Mouse (Mus musculus) cerebellum, adult 8-10 months (tissue): Measurements from ENCODE around the gene Ankrd33b.

Source experiments
- DNase-seq: peaks from one replicate; pipeline ENCODE4 v3.0.0; 2022

Gene Ankrd33b

GRCm38 (mm10) chr15:31299258-31299917, 68.1 kb downstream of the Ankrd33b start:
- no peak for DNase-seq

- no peak for DNase-seq
Observed at GRCm38 (mm10) chr15:31297777-31298137, 69.8 kb downstream of the Ankrd33b start.

DNA sequence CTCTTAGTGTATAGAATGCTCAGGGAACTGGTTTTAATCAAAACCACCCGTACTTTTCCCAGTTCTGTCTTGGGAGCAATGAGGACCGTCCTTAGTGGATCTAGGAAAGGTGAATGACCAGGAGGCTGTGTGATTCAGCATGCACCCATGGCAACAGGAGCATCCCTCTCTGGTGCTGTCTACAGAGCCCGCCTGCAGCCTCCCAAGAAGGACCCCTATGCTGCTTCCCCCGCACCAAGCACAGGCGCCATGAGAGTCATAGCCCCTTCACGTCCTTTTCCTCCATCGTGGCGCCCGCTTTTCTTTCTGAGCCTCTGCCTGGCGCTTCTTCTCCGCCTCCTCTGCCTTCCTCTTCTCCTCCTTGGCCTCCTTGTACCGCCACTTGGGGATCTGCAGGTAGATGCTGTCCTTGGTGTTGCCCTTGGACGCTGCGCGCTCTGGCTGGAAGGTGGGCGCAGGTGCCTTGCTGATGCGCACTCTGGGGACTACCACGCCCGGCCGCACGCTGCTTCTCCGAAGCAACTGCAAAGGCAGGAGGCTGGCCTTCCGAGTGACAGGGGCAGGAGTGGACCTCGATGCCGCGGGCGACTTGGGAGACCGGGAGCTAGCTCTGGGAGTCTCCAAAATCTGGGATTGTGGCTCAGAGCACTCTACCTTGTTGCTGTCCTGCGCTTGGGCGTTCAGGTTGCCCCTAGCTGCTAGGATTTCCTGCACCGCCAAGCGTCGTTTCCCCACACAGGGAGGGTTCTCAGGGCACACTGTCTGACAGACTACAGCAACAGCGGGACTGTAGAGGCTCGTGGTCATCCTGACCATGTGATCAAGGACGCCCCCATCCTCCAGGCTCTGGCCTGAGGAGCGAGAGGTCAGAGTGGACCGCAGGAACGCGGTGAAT, 70.4 kb downstream of the Ankrd33b start:
- DNase-seq: no peak

DNA sequence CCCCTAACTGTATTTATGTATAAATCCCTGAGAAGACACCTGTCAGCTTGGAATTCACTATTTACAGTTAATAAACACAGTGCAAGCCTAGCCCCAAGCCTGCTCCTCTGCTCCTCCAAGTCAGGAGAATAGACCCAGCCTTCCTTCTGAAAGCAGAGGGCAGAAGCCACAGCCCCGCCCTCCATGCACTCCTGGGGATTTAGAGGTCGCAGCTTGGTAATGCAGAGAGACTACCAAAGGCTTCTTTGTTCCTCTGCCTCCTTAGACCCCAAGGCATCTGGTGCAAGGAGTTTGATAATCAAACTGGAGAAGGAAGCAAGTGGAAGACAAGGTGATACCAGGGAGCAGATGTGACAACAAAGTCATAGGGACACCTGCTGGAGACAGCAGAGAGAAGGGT, 73.2 kb downstream of the Ankrd33b start:
- no peak for DNase-seq

DNA sequence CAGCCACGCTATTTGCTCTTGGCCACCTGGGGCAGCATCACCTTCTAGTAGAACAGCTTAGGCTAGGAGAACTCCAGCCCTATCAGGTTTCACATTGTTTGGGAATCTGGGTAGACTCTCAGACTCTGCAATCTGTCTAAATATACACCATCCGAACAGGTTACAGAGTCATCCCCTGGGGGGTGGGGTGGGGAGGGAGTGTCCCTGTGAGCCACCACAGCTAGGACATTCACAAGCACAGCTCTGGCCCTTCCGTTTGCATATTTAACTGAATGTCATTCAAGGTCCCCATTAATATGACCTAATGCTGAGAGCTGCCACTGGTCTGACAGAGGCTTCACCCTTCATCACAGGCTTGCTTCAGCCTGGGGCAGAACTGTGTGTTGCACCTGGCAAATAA, 74.9 kb downstream of the Ankrd33b start:
- DNase-seq: no peak

- DNase-seq: no peak
Observed at GRCm38 (mm10) chr15:31285695-31286094, 81.8 kb downstream of the Ankrd33b start.

DNA sequence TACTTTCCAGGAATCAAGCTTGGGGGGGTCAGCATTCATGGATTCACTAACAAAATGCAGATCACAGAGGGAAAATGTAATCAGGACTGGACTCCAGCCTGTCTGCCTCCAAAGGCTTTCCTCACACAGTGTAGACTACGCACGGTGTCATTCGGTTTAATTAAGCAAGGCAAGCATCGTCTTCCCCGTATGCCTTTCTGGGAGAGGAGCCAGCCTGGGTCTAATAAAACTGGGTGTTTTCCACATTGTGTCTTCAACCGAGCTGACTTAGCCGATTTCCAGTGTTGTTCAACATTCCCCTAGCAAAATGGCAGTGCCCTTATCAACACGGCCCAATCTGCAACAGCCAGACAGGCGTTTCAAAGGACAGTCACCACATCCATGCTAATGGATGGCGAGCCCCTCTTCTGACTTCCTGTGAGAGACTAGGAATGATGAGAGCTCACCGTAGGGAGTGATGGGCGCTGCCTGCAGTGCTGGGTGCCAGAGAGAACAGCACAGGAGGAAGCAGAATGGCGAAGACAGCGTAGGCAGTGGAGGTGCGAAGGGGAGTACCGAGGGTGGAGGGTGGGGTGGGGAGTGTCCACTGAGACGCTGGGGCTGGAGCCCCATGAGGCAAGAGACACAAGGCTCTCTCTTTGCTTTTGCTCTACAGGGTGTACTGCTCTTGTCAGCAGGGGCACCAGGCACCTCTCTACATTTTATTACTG, 82.4 kb downstream of the Ankrd33b start:
- no peak for DNase-seq

DNA sequence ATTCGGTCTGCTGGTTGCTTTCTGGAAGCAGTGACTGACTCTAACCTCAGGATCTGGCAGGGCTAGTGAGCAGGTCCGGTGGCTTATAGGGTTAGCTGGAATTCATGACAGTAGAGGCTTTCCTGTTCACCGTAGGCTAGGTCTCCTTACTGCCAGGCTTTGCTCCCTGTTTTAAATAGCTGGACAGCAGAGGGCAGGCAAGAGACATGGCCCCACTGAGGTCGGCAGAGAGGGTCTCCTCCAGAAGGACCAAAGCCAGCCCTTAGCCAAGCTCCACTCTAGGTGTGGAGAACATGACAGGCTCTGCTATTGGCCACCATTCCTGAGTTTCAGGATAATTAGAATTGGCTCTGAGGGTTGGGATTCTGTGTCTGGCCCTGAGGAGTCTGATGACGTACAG, 83.4 kb downstream of the Ankrd33b start:
- DNase-seq: no peak

GRCm38 (mm10) chr15:31282353-31282752, 85.2 kb downstream of the Ankrd33b start:
- no peak for DNase-seq

- no peak for DNase-seq
Observed at GRCm38 (mm10) chr15:31281830-31282229, 85.7 kb downstream of the Ankrd33b start.

- DNase-seq: no peak
Observed at GRCm38 (mm10) chr15:31280683-31281082, 86.8 kb downstream of the Ankrd33b start.

- no peak for DNase-seq
Observed at GRCm38 (mm10) chr15:31280059-31280458, 87.5 kb downstream of the Ankrd33b start.

DNA sequence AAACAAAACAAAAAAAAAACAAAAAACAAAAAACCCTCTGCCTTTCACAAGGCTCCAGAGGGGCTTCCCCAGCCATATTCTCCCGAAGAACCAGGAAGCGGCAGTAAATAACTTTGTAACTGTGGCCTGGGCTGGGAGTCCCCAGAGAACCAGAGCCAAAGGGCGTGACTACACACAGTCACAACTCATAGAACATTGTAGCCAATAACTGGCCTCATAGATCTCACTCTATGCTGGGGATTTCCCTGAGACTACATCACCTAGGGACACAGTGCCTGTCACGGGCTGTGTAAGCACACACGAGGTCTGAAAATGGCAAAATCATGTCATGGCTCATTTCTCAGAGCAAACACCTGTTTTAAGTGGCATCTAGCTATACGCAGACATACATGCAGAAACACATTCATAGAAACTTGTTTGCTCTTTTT, 87.9 kb downstream of the Ankrd33b start:
- no peak for DNase-seq

DNA sequence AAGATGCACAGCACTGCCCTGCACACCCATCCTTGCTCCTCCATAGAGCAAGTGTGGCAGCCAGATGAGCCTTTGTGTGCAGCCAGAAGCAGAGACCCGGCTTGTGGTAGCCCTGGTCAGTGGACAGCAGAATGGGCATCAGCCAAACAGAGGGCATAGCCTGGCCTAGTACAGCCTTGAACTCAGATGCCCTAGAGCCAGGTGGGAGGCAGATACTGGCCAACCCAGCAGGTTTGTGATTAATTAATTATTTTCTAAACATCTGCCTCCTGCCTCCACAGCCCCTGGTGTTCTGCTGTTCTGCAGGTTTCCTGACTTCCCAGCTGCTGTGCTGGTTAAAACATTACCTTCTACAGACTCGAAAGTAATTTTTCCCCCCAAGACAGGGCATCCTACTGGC, 88.4 kb downstream of the Ankrd33b start:
- no peak for DNase-seq

- DNase-seq: no peak
Observed at GRCm38 (mm10) chr15:31278090-31278489, 89.4 kb downstream of the Ankrd33b start.

GRCm38 (mm10) chr15:31273509-31273908, 94.0 kb downstream of the Ankrd33b start:
- no peak for DNase-seq

- no peak for DNase-seq
Observed at GRCm38 (mm10) chr15:31272695-31273094, 94.8 kb downstream of the Ankrd33b start.

GRCm38 (mm10) chr15:31269558-31269957, 98.0 kb downstream of the Ankrd33b start:
- DNase-seq: no peak

GRCm38 (mm10) chr15:31268148-31268547, 99.4 kb downstream of the Ankrd33b start:
- no peak for DNase-seq

DNA sequence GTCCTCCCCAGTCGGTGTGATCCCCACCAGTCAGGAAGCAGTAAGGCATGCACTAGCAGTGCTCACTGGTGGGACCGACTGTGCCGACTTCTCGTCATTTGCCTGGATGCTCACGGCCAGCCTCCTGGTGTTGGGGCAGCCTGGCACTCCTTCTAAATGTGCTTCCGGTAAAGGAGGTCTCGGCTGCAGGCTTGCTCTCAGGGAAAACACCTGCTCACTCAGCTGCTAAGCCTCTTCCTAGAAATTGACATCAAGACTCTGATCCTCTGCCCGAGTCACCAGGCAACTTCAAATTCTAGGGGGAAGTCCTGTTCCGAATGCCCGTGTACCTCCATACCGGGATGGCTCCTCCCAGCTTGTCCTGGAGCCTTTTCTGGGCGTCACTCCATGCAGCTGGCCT, 101.7 kb downstream of the Ankrd33b start:
- DNase-seq: no peak

GRCm38 (mm10) chr15:31265404-31265803, 102.1 kb downstream of the Ankrd33b start:
- no peak for DNase-seq

GRCm38 (mm10) chr15:31264827-31265226, 102.7 kb downstream of the Ankrd33b start:
- DNase-seq: peak; percentile 64

DNA sequence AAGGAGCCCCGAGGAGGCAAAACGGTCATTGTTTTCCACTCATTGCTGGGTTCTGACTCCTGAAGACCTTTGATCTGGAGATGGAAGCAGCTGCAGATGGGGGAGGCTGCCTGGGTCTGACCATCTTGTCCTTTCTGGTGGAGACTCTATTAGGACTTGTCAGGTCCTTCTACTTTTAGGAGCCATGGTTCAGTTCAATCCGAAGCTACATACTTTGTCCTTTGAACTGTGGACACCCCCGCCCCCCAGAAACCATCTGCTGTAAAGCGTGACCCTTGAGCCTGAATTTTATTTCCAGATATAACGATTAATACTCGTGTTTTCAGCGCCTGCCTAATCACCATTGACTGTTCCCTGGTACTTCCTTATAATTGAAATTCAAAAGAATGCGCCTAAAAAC, 105.2 kb downstream of the Ankrd33b start:
- no peak for DNase-seq

- DNase-seq: no peak
Observed at GRCm38 (mm10) chr15:31261094-31261493, 106.4 kb downstream of the Ankrd33b start.
